Mouse (Mus musculus) kidney, adult 18-20 months (tissue): Measurements from ENCODE around the gene Fads1.
A peak's percentile ranks its signal among the peaks of the same experiment; 100 is the strongest.
"Not testable (repeated sequence)": the region's sequence is repeated elsewhere in the genome, so short reads cannot be mapped to it uniquely, and the experiment has no call there.

ENCODE experiments used
- DNase-seq: peaks from one replicate; pipeline ENCODE4 v3.0.0; 2021

Fads1 gene

GRCm38 (mm10) chr19:10182670-10183298 lies at the start of gene Fads1:
Gene Fads1 (plus strand): TSS chr19:10182888.
- peak; percentile 92 for DNase-seq

GRCm38 (mm10) chr19:10134692-10135091 lies 48.0 kb upstream of the Fads1 start:
- DNase-seq: peak; percentile 45

- DNase-seq: peak; percentile 43
Observed at GRCm38 (mm10) chr19:10137423-10137822, 45.3 kb upstream of the Fads1 start.

GRCm38 (mm10) chr19:10139736-10140135 lies 43.0 kb upstream of the Fads1 start:
- no peak for DNase-seq

- no peak for DNase-seq
Observed at GRCm38 (mm10) chr19:10143667-10144066, 39.0 kb upstream of the Fads1 start.

- no peak for DNase-seq
Observed at GRCm38 (mm10) chr19:10144464-10144863, 38.2 kb upstream of the Fads1 start.

- no peak for DNase-seq
Observed at GRCm38 (mm10) chr19:10148555-10148954, 34.1 kb upstream of the Fads1 start.

- no peak for DNase-seq
Observed at GRCm38 (mm10) chr19:10149189-10149588, 33.5 kb upstream of the Fads1 start.

GRCm38 (mm10) chr19:10157725-10158124 lies 25.0 kb upstream of the Fads1 start:
- no peak for DNase-seq

GRCm38 (mm10) chr19:10163896-10164295 lies 18.8 kb upstream of the Fads1 start:
- DNase-seq: no peak

GRCm38 (mm10) chr19:10165928-10166327 lies 16.8 kb upstream of the Fads1 start:
- not testable (repeated sequence) for DNase-seq

- no peak for DNase-seq
Observed at GRCm38 (mm10) chr19:10167112-10167511, 15.6 kb upstream of the Fads1 start.

GRCm38 (mm10) chr19:10167951-10168350 lies 14.7 kb upstream of the Fads1 start:
- no peak for DNase-seq

GRCm38 (mm10) chr19:10168441-10168840 lies 14.2 kb upstream of the Fads1 start:
- DNase-seq: no peak

GRCm38 (mm10) chr19:10169179-10169578 lies 13.5 kb upstream of the Fads1 start:
- no peak for DNase-seq

GRCm38 (mm10) chr19:10169692-10170330 lies 12.9 kb upstream of the Fads1 start:
- not testable (repeated sequence) for DNase-seq

- no peak for DNase-seq
Observed at GRCm38 (mm10) chr19:10170466-10170865, 12.2 kb upstream of the Fads1 start.

- no peak for DNase-seq
Observed at GRCm38 (mm10) chr19:10171359-10171758, 11.3 kb upstream of the Fads1 start.

GRCm38 (mm10) chr19:10171846-10172245 lies 10.8 kb upstream of the Fads1 start:
- DNase-seq: no peak

GRCm38 (mm10) chr19:10173116-10173718 lies 9.5 kb upstream of the Fads1 start:
- no peak for DNase-seq

GRCm38 (mm10) chr19:10173844-10174539 lies 8.7 kb upstream of the Fads1 start:
- DNase-seq: no peak

- no peak for DNase-seq
Observed at GRCm38 (mm10) chr19:10174956-10175355, 7.7 kb upstream of the Fads1 start.

GRCm38 (mm10) chr19:10176477-10176876 lies 6.2 kb upstream of the Fads1 start:
- no peak for DNase-seq

- no peak for DNase-seq
Observed at GRCm38 (mm10) chr19:10176941-10177372, 5.7 kb upstream of the Fads1 start.
